Mouse (Mus musculus): ENCODE results near the gene Psrc1. TPM values are rescaled to one million over a fixed set of nuclear protein-coding genes. Genes with fewer than 3 reads are reported as not detected.

Psrc1 gene
- polyA plus RNA-seq, 1 experiment from 2014 or later = 8.3 TPM

DNA sequence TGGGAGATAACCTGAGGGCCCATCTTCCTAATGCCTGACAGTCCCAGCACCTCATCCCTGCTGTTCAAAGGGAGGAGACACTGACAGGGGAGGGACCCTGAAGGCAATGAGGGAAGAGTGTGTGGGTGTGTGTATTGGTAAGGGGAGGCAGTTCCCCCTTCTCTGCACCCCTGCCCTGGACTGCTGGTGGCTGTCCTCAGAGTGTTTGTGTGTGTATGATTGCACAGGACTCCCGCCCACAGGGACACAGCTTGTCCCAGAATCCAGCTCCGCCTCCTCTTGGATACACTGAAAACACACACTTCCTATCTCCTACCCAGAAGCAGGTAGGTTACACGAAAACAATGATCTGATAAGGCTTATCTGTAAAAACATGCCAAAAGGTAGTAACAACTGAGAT is 28.4 kb upstream of the Psrc1 start:
- peaks cover 5% of the 10 kb centered on the region for H3K36me3 ChIP-seq (ENCODE audit: control insufficient read depth, insufficient read depth, low read length)
- DNase-seq (ENCODE audit: low spot score) (no peak), ATAC-seq (ENCODE audit: low FRiP score, low TSS enrichment) (no peak)
- 87% methylated on average over 3 of the region's 3 CpGs for WGBS
- TF ChIP-seq CTCF (IDR thresholded peaks at IDR 0.05; ENCODE audit: low read depth) (no peak), EP300 (optimal IDR thresholded peaks at IDR 0.05) (no peak)
- H3K4me1 ChIP-seq (replicated peaks; ENCODE audit: control insufficient read depth, insufficient read depth) = no peaks in the 10 kb centered on the region
- no peak overlapping the region for H3K9ac ChIP-seq (ENCODE audit: low read length)
- no peaks in the 10 kb centered on the region for H3K27me3 ChIP-seq (ENCODE audit: control insufficient read depth, insufficient read depth, low read length)
- H3K27ac ChIP-seq (replicated peaks) = no peak overlapping the region
- no peaks in the 10 kb centered on the region for H3K9me3 ChIP-seq (ENCODE audit: control insufficient read depth, low read length)
- no peak overlapping the region for H3K4me2 ChIP-seq (replicated peaks; ENCODE audit: low read depth)
- H3K4me3 ChIP-seq (ENCODE audit: low read depth, low read length) = no peak overlapping the region

DNA sequence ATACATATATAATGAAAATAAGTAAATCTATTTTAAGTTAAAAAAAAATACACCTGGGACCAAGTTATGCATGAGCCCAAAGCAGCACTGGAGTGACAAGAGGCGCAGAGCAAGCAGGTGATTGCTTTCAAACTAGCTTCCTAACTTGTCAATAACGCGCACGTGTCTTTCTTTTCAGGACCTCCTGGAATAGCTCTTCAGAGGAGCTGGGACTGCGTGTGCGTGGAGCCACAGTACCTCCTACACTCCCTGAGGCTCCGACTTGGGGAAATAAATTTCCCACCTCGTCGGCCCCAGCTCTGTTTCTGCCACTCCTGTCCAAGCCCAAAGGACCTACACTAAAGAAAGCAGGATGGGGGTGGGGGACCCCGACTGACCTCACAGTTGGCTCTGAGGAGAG is 26.6 kb upstream of the Psrc1 start:
- H3K27me3 ChIP-seq (ENCODE audit: control insufficient read depth, insufficient read depth, low read length) = no peaks in the 10 kb centered on the region
- H3K4me2 ChIP-seq (replicated peaks; ENCODE audit: low read depth) = no peak overlapping the region
- no peaks in the 10 kb centered on the region for H3K4me1 ChIP-seq (replicated peaks; ENCODE audit: control insufficient read depth, insufficient read depth)
- ATAC-seq (ENCODE audit: low FRiP score, low TSS enrichment) (no peak), DNase-seq (ENCODE audit: low spot score) (no peak)
- H3K4me3 ChIP-seq (ENCODE audit: low read depth, low read length) = no peak overlapping the region
- H3K9me3 ChIP-seq (ENCODE audit: control insufficient read depth, low read length) = no peaks in the 10 kb centered on the region
- peaks cover 5% of the 10 kb centered on the region for H3K36me3 ChIP-seq (ENCODE audit: control insufficient read depth, insufficient read depth, low read length)
- no peak overlapping the region for H3K27ac ChIP-seq (replicated peaks)
- 86% methylated on average over 10 of the region's 10 CpGs for WGBS
- no peak for TF ChIP-seq CTCF (IDR thresholded peaks at IDR 0.05; ENCODE audit: low read depth)
- no peak for TF ChIP-seq EP300 (optimal IDR thresholded peaks at IDR 0.05)
- no peak overlapping the region for H3K9ac ChIP-seq (ENCODE audit: low read length)

DNA sequence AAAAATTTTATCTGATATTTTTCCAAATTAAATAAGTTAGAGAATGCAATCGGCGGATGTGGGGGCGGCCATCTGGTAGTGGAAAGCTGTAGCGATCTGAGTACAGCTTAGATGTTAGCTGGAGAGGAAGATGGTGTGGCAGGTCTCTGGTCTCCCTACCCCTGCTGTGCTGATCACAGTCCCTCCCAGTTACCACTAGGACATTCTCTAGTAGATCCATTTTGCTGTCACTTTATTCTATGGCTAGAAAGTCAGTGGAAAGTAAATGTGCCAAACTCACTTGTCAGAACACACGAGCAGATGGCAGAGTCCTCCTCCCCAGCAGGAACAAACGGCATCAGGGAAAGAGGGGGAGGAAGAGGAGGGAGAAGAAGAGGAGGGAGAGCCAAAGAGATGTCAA is 25.2 kb upstream of the Psrc1 start:
- H3K9ac ChIP-seq (ENCODE audit: low read length) = no peak overlapping the region
- no peak for TF ChIP-seq EP300 (optimal IDR thresholded peaks at IDR 0.05)
- TF ChIP-seq CTCF (IDR thresholded peaks at IDR 0.05; ENCODE audit: low read depth) = no peak
- no peak overlapping the region for H3K4me3 ChIP-seq (ENCODE audit: low read depth, low read length)
- H3K4me2 ChIP-seq (replicated peaks; ENCODE audit: low read depth) = no peak overlapping the region
- H3K9me3 ChIP-seq (ENCODE audit: control insufficient read depth, low read length) = no peaks in the 10 kb centered on the region
- H3K4me1 ChIP-seq (replicated peaks; ENCODE audit: control insufficient read depth, insufficient read depth) = no peaks in the 10 kb centered on the region
- ATAC-seq (ENCODE audit: low FRiP score, low TSS enrichment) (no peak), DNase-seq (ENCODE audit: low spot score) (no peak)
- H3K27me3 ChIP-seq (ENCODE audit: control insufficient read depth, insufficient read depth, low read length) = no peaks in the 10 kb centered on the region
- peaks cover 3% of the 10 kb centered on the region for H3K36me3 ChIP-seq (ENCODE audit: control insufficient read depth, insufficient read depth, low read length)
- 74% methylated on average over 6 of the region's 6 CpGs for WGBS
- H3K27ac ChIP-seq (replicated peaks) = no peak overlapping the region

DNA sequence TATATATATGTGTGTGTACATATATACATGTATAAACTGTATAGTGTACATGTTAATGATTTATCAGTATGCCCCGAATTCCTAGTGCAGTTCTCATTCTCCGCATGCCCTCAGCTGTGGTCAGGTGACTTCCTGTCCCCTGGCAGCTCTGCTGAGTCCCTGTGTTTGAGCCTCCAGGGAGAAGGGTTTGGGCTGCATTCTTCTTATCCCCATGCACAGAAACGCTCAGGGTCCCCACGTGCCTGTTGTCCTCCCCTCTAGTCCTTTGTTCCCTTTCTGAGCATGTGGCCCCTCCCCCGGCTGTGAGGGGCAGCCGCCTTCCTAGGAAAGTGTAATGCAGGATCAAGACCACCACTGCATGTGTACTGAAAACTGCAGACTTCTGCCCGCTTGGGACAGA is 22.7 kb upstream of the Psrc1 start:
- Histone ChIP-seq H3K27me3 (ENCODE audit: control insufficient read depth, insufficient read depth, low read length) (no peaks in the 10 kb centered on the region), H3K4me3 (ENCODE audit: low read depth, low read length) (no peak overlapping the region), H3K36me3 (ENCODE audit: control insufficient read depth, insufficient read depth, low read length) (no peaks in the 10 kb centered on the region; the same call in 1 of the 2 replicates), H3K4me1 (replicated peaks; ENCODE audit: control insufficient read depth, insufficient read depth) (no peaks in the 10 kb centered on the region), H3K4me2 (replicated peaks; ENCODE audit: low read depth) (no peak overlapping the region), H3K9me3 (ENCODE audit: control insufficient read depth, low read length) (no peaks in the 10 kb centered on the region), H3K9ac (ENCODE audit: low read length) (no peak overlapping the region), H3K27ac (replicated peaks) (no peak overlapping the region)
- WGBS = 22% methylated on average over 7 of the region's 7 CpGs
- TF ChIP-seq EP300 (optimal IDR thresholded peaks at IDR 0.05) = no peak
- TF ChIP-seq CTCF (IDR thresholded peaks at IDR 0.05; ENCODE audit: low read depth) = no peak
- DNase-seq (ENCODE audit: low spot score) = no peak
- 0 out of 2 replicates have a peak, but pooled peaks have one; percentile 25 for ATAC-seq (ENCODE audit: low FRiP score, low TSS enrichment)

DNA sequence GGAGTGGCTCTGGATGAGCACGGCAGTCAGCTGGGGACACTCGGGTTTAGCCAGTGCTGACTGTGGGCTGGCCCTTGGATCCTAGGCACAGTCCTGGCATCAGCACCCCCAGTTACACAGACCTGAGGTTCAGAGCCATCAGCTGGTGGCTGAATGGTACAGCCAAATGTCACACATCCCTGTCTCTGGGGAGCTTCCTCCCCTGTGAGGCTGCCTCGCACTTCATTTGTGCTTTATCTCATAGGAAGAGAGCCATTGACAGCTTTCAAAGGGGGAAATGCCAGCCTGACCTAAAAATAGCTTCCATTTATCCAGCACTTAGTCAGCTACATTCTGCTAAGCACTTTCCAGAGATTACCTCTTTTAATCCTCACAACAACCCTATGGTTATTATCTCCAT is 20.0 kb upstream of the Psrc1 start:
- 62% methylated on average over 3 of the region's 3 CpGs for WGBS
- H3K9ac ChIP-seq (ENCODE audit: low read length) = no peak overlapping the region
- H3K4me3 ChIP-seq (ENCODE audit: low read depth, low read length) = no peak overlapping the region
- H3K9me3 ChIP-seq (ENCODE audit: control insufficient read depth, low read length) = no peaks in the 10 kb centered on the region
- no peaks in the 10 kb centered on the region for H3K4me1 ChIP-seq (replicated peaks; ENCODE audit: control insufficient read depth, insufficient read depth)
- no peak overlapping the region for H3K4me2 ChIP-seq (replicated peaks; ENCODE audit: low read depth)
- DNase-seq (ENCODE audit: low spot score) (no peak), ATAC-seq (ENCODE audit: low FRiP score, low TSS enrichment) (no peak)
- TF ChIP-seq CTCF (IDR thresholded peaks at IDR 0.05; ENCODE audit: low read depth) (no peak), EP300 (optimal IDR thresholded peaks at IDR 0.05) (no peak)
- no peaks in the 10 kb centered on the region for H3K27me3 ChIP-seq (ENCODE audit: control insufficient read depth, insufficient read depth, low read length)
- H3K36me3 ChIP-seq (ENCODE audit: control insufficient read depth, insufficient read depth, low read length) = no peaks in the 10 kb centered on the region
- no peak overlapping the region for H3K27ac ChIP-seq (replicated peaks)

DNA sequence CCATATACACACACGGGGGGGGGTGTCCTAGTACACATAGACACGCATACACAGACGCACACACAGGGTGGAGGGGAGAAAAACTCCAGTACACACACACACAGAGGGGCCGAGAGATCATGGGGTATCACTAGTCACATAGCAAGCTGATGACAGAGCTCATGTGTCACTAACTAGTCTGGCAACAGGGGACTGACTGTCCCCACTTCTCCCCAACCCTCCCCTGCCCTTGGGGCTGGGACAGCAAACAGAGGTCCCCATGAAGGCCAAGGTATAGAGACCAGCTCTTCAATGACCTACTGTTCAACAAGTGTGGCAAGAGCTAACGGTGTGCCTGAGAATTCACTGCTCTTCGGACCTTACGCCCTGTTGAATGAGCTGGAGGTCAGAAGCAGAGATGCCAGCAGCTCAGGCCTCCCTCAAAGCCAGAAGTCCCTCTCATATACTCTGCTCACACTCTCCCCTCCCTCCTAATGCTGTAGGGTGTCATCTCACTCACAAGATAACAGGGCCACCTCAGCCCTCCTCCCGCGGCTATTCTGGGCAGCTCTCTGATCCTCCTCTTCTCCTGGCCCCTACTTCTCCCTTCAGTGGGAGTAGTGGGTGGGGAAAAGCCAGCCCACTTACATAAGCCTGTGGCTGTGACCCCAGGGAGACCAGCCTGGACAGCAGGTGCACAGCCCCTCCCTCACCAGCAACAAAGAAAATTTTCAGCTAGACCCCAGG is 19.2 kb upstream of the Psrc1 start, which contains the start of gene Mybphl:
Gene Mybphl, plus strand, starts transcription at position 642 of the 726 bp plus-strand sequence.
- no peak within 1 kb of the TSS for H3K9ac ChIP-seq (ENCODE audit: low read length)
- H3K27me3 ChIP-seq (ENCODE audit: control insufficient read depth, insufficient read depth, low read length) = no peaks in the 10 kb centered on the region
- H3K36me3 ChIP-seq (ENCODE audit: control insufficient read depth, insufficient read depth, low read length) = no peaks in the 10 kb centered on the region
- H3K4me2 ChIP-seq (replicated peaks; ENCODE audit: low read depth) = no peak within 1 kb of the TSS
- no peak within 1 kb of the TSS for H3K27ac ChIP-seq (replicated peaks)
- no peak within 1 kb of the TSS for H3K4me3 ChIP-seq (ENCODE audit: low read depth, low read length)
- TF ChIP-seq EP300 (optimal IDR thresholded peaks at IDR 0.05) (no peak), CTCF (IDR thresholded peaks at IDR 0.05; ENCODE audit: low read depth) (no peak)
- no peak for ATAC-seq (ENCODE audit: low FRiP score, low TSS enrichment)
- WGBS = 65% methylated on average over 9 of the region's 9 CpGs
- DNase-seq (ENCODE audit: low spot score) = no peak
- no peaks in the 10 kb centered on the region for H3K4me1 ChIP-seq (replicated peaks; ENCODE audit: control insufficient read depth, insufficient read depth)
- H3K9me3 ChIP-seq (ENCODE audit: control insufficient read depth, low read length) = no peaks in the 10 kb centered on the region

Data from stomach, postnatal 0 days (tissue).